Mouse (Mus musculus) liver, adult 2 months (tissue): ENCODE measurements around the gene Fbxl21. TPM values are rescaled to one million over a fixed set of nuclear protein-coding genes. Genes with fewer than 3 reads are reported as not detected.

Experiments used
- DNase-seq: peaks from one replicate; pipeline ENCODE4 v3.0.0-alpha.2; 2011; ENCODE audit warnings: low read depth, low spot score; ENCODE audit errors: extremely low read depth
- H3K27ac ChIP-seq: fragments of 200-500 bp; replicated peaks from 2 replicates; pipeline ENCODE4 v1.5.1; 2012; ENCODE audit warnings: low read depth, mild to moderate bottlenecking, control low read depth, inconsistent platforms, low read length; ENCODE audit not compliant: insufficient read depth
- H3K27me3 ChIP-seq: fragments of 200-500 bp; 2 replicates; pipeline ENCODE4 v1.6.1; 2012; ENCODE audit warnings: mild to moderate bottlenecking, moderate library complexity, low read length, inconsistent platforms; ENCODE audit not compliant: control insufficient read depth, insufficient read depth
- H3K36me3 ChIP-seq: fragments of 200-500 bp; 2 replicates; pipeline ENCODE4 v1.6.1; 2012; ENCODE audit warnings: low read length, inconsistent platforms; ENCODE audit not compliant: control insufficient read depth, insufficient read depth
- H3K4me1 ChIP-seq: fragments of 200-500 bp; 2 replicates; pipeline ENCODE4 v1.6.1; 2011; ENCODE audit warnings: low read length; ENCODE audit not compliant: control insufficient read depth, insufficient read depth
- H3K4me3 ChIP-seq: fragments of 200-500 bp; 2 replicates; pipeline ENCODE4 v1.5.1; 2011; ENCODE audit warnings: low read depth, mild to moderate bottlenecking, control low read depth, low read length, moderate library complexity; ENCODE audit not compliant: insufficient read depth
- H3K79me2 ChIP-seq: fragments of 200-500 bp; 2 replicates; pipeline ENCODE4 v1.6.1; 2012; ENCODE audit warnings: inconsistent platforms, mild to moderate bottlenecking, low read length, moderate library complexity; ENCODE audit not compliant: control insufficient read depth, insufficient read depth
- H3K9ac ChIP-seq: fragments of 200-500 bp; 2 replicates; pipeline ENCODE4 v1.6.1; 2012; ENCODE audit warnings: low read depth, mild to moderate bottlenecking, control low read depth, inconsistent platforms, low read length
- CTCF ChIP-seq: fragments of 200-500 bp; IDR thresholded peaks from 2 replicates; pipeline ENCODE4 v1.5.1; 2011; ENCODE audit warnings: low read depth, low read length, control low read depth
- POLR2A ChIP-seq: fragments of 200-500 bp; IDR thresholded peaks from 2 replicates; pipeline ENCODE4 v1.6.1; 2011; ENCODE audit warnings: low read length, control low read depth; ENCODE audit not compliant: insufficient read depth; ENCODE audit errors: extremely low read depth
- WGBS: fragments of 180-500 bp; shearing (Covaris S2); methylation state at CpG from one replicate; pipeline ENCODE4 v1.1.7; 2018; 5-methylcytosine and 5-hydroxymethylcytosine counted together
- polyA plus RNA-seq: library from polyadenylated mRNA; depleted of rRNA; stranded (reverse); fragments of >200 nt; gene quantifications from 2 replicates; pipeline ENCODE4 v1.2.3, GENCODE M21; 2012
- total RNA-seq: library from RNA; depleted of rRNA; stranded (reverse); fragments of >200 nt; gene quantifications from 2 replicates; pipeline ENCODE4 v1.2.3, GENCODE M21; 2014

Gene Fbxl21
- total and polyA plus RNA-seq, 2 experiments, result 2.4 to 2.8 TPM

DNA sequence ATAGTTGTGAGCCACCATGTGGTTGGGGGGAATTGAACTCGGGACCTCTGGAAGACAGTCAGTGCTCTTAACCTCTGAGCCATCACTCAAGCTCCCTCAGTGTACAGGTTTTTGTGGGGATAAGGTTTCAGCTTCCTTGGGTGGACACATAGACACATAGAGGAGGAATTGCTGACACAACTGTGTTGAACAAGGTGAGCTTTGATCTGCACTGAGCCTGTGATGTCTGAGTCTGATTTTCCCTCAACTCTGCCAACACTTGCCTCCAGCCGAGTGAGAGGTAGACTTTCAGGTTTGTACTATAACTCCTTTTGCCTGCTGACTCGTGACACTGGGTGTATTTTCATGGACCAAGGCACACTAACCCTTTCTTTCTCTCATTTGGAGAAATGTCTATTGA is 34.4 kb downstream of the Fbxl21 start:
- Histone ChIP-seq H3K36me3 (no peaks in the 10 kb centered on the region), H3K79me2 (no peaks in the 10 kb centered on the region), H3K4me1 (peaks cover 25% of the 10 kb centered on the region), H3K4me3 (no peak overlapping the region), H3K27ac (0 out of 2 replicates have a peak overlapping the region, but pooled peaks have one; percentile 16), H3K27me3 (no peaks in the 10 kb centered on the region), H3K9ac (no peak overlapping the region)
- 56% methylated on average over 3 of the region's 3 CpGs for WGBS
- peak; percentile 84 for DNase-seq
- no peak for TF ChIP-seq CTCF
- TF ChIP-seq POLR2A, result no peak

DNA sequence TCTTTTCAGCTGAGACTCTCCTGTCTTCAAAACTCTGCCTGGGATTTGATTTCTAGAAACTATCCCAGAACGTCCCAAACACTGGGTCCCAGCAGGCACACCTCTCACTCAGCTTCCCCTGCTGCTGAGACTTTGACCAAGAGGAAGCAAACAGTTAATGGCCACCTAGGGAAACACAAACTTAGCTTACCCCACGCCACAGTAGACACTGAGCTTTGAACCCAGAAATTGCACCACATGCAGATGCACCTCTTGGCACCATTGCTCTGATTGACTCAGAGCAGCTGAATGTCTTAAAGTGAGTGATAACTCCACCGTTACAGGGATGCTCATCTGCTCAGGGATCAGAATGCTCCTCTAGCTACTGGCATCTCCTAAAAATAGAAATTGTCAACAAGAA is 36.5 kb downstream of the Fbxl21 start:
- H3K9ac ChIP-seq, result no peak overlapping the region
- H3K4me3 ChIP-seq, result no peak overlapping the region
- H3K79me2 ChIP-seq, result no peaks in the 10 kb centered on the region
- peak overlapping the region; percentile 56 for H3K27ac ChIP-seq
- H3K36me3 ChIP-seq, result no peaks in the 10 kb centered on the region
- WGBS, result 23% methylated on average over 3 of the region's 3 CpGs
- no peaks in the 10 kb centered on the region for H3K27me3 ChIP-seq
- H3K4me1 ChIP-seq, result peaks cover 25% of the 10 kb centered on the region
- DNase-seq, result peak; percentile 94
- TF ChIP-seq CTCF, result no peak
- no peak for TF ChIP-seq POLR2A

DNA sequence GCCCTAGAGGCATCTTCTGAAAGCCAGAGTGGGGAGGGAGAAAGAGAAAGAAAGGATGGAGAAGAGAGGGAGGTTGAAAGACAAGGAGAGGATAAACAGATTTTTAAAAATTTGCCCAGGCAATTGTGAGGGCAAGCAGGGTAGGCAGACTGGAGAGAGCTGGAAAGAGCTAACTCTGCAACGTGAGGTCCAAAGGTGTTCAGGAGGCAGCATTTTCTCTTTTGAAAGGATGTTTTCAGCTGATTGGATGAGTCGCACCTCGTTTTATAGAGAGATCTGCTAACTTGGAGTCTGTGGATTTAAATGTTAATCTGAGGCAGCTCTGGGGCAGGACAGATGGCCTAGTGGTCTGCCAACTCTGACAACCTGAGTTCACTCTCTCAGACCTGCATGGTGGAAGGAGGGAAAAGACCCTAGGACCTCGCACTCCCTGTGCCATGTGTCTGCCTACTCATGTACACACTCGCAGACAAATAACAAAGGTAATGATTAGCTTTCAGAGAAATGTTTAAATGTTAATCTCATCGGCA is 37.6 kb downstream of the Fbxl21 start:
- H3K9ac ChIP-seq, result no peak overlapping the region
- peak; percentile 48 for DNase-seq
- TF ChIP-seq CTCF (no peak), POLR2A (no peak)
- no peaks in the 10 kb centered on the region for H3K79me2 ChIP-seq
- H3K4me1 ChIP-seq, result peaks cover 25% of the 10 kb centered on the region
- peak overlapping the region; percentile 14 for H3K27ac ChIP-seq
- no peak overlapping the region for H3K4me3 ChIP-seq
- WGBS, result 31% methylated on average over 6 of the region's 6 CpGs
- H3K27me3 ChIP-seq, result no peaks in the 10 kb centered on the region
- H3K36me3 ChIP-seq, result no peaks in the 10 kb centered on the region

DNA sequence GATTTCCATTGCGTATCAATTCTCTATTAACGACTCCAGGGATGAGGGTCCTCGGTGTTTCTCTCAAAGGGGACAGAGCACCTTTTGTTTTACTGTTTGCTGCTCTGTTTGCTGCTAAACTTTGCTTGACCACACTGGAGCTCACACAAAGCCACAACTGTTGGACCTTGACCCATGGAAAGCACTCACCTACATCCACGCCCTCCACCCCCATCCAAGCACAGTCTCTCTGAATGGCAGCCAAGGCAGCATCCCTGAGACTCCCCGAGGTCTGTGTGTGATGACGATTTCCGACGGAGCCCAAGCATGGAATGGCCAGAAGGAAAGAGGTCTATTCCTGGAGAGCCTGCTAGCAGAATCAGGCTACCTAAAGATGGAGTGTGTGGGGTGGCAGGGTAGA is 38.9 kb downstream of the Fbxl21 start:
- H3K36me3 ChIP-seq, result no peaks in the 10 kb centered on the region
- H3K27ac ChIP-seq, result no peak overlapping the region
- H3K4me3 ChIP-seq, result no peak overlapping the region
- no peak overlapping the region for H3K9ac ChIP-seq
- H3K79me2 ChIP-seq, result no peaks in the 10 kb centered on the region
- peaks cover 22% of the 10 kb centered on the region for H3K4me1 ChIP-seq
- TF ChIP-seq POLR2A (no peak), CTCF (no peak)
- 23% methylated on average over 8 of the region's 8 CpGs for WGBS
- DNase-seq, result peak; percentile 89
- H3K27me3 ChIP-seq, result no peaks in the 10 kb centered on the region

DNA sequence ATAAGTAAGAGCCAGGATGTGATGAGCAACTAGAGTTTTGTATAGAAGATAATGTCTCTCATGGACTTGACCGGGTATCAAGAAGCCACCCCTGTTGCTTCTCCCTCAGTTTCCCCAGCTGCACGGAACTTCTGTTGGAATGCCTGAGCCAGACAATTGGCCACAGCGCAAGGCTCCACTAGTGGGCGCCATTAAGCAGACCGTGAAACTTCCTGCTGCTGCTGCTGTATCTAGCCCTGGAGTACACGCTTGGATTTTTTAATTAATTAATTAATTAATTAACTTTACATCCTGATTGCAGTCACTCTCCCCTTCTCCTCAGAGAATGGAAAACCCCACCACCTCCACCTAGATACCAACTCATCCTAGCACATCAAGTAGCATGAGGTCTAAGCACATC is 40.8 kb downstream of the Fbxl21 start:
- no peaks in the 10 kb centered on the region for H3K79me2 ChIP-seq
- peaks cover 22% of the 10 kb centered on the region for H3K4me1 ChIP-seq
- H3K27ac ChIP-seq, result no peak overlapping the region
- H3K36me3 ChIP-seq, result no peaks in the 10 kb centered on the region
- H3K4me3 ChIP-seq, result no peak overlapping the region
- no peak overlapping the region for H3K9ac ChIP-seq
- TF ChIP-seq CTCF, result peak; percentile 85
- TF ChIP-seq POLR2A, result no peak
- H3K27me3 ChIP-seq, result no peaks in the 10 kb centered on the region
- DNase-seq, result peak; percentile 17
- 47% methylated on average over 6 of the region's 6 CpGs for WGBS

DNA sequence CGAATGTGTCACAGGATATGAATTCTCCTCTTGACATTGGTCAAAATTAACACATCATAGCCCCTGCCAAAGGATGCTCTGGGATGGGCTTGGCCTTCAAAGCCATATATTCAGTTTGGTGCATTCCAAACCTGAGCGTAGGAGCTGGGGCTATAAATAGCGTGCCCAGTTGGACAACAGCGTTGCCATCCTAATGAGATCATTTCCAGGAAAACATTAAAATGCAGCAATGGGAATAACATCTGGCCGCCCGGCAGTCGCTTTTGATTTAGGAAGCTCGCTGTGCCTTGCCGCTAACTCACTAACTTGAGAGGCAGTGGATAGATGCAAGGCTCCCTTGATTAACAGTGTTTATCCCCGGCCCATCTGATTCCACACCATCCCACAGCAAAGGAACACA is 44.1 kb downstream of the Fbxl21 start:
- H3K27me3 ChIP-seq, result no peaks in the 10 kb centered on the region
- no peaks in the 10 kb centered on the region for H3K79me2 ChIP-seq
- H3K4me1 ChIP-seq, result peaks cover 2% of the 10 kb centered on the region; the same call in 1 of the 2 replicates
- 87% methylated on average over 10 of the region's 10 CpGs for WGBS
- no peak overlapping the region for H3K27ac ChIP-seq
- TF ChIP-seq CTCF (no peak), POLR2A (no peak)
- H3K4me3 ChIP-seq, result no peak overlapping the region
- no peaks in the 10 kb centered on the region for H3K36me3 ChIP-seq
- DNase-seq, result no peak
- H3K9ac ChIP-seq, result no peak overlapping the region
